ENCODE assay signal across 16 mouse cellular contexts in the genomic region with DNA sequence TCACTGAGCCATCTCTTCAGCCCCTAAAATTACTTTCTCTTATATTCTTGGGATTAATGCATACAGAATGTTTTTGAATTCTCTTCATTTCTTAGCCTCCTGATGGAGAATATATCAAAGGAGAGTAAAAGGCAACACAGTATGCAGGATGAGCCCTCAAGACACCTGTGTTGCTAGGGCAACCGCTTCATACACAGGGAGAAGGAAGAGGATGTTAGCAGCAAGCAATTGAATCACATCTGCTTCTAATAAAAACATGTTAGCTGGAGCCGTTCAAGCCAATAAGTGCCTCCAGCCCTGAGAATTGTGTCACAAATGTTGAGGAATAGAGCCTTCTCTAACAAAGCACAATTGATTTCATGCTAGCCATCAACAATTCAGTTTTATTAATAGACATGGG.
DNase-seq lines count a peak whose midpoint lies in the region; ATAC-seq lines count a peak whose summit lies in the region.
"Had no signal": no experiment of that assay in that cellular context is flagged by ENCODE, and none has a peak within 500 bp of the region (broad histone marks: within the 10 kb centered on the region; RNA-seq: fewer than 3 reads in every experiment).

No protein-coding gene starts in this region.

- H3K9ac ChIP-seq in midbrain, embryonic 14.5 days (replicated peaks; ENCODE audit: low read length): no peak overlapping the region
- H3K9ac ChIP-seq in midbrain, embryonic 11.5 days (ENCODE audit: low read length): no peak overlapping the region
- H3K9ac ChIP-seq in embryonic facial prominence, embryonic 14.5 days (ENCODE audit: low read depth, low read length): no peak overlapping the region
- H3K9ac ChIP-seq in limb, embryonic 12.5 days (replicated peaks): no peak overlapping the region

- peak; percentile 59 for DNase-seq in midbrain, embryonic 14.5 days
- DNase-seq in midbrain, embryonic 11.5 days (ENCODE audit: low spot score, missing footprints): no peak
- peak; percentile 75 for DNase-seq in embryonic facial prominence, embryonic 14.5 days (ENCODE audit: low spot score)
- no peak for DNase-seq in gastrocnemius, adult 8-10 months (ENCODE audit: low spot score in 2 of 2)
- DNase-seq in ovary, postnatal 10 days (ENCODE audit: low spot score): no peak
- DNase-seq: adrenal gland, postnatal 10 days; cerebellum, postnatal 25 days; gastrocnemius, postnatal 14 days; kidney, adult 11 months; kidney, postnatal 14 days; left cerebral cortex, postnatal 4 days; thymus, adult 2 months had no signal

- H3K4me2 ChIP-seq in midbrain, embryonic 14.5 days (ENCODE audit: low read length): no peak overlapping the region
- H3K4me2 ChIP-seq in midbrain, embryonic 11.5 days: no peak overlapping the region
- H3K4me2 ChIP-seq in embryonic facial prominence, embryonic 14.5 days (ENCODE audit: low read depth, low read length): no peak overlapping the region
- H3K4me2 ChIP-seq in limb, embryonic 12.5 days: no peak overlapping the region

- no peaks in the 10 kb centered on the region for H3K4me1 ChIP-seq in midbrain, embryonic 14.5 days (ENCODE audit: control insufficient read depth, insufficient read depth, low read length)
- H3K4me1 ChIP-seq in midbrain, embryonic 11.5 days (ENCODE audit: control insufficient read depth, insufficient read depth, low read length): no peaks in the 10 kb centered on the region
- no peaks in the 10 kb centered on the region for H3K4me1 ChIP-seq in embryonic facial prominence, embryonic 14.5 days (ENCODE audit: control insufficient read depth, insufficient read depth, low read length)
- H3K4me1 ChIP-seq in limb, embryonic 12.5 days (replicated peaks): peaks cover 14% of the 10 kb centered on the region

- H3K36me3 ChIP-seq in midbrain, embryonic 14.5 days (ENCODE audit: control insufficient read depth, insufficient read depth, low read length): no peaks in the 10 kb centered on the region
- H3K36me3 ChIP-seq in midbrain, embryonic 11.5 days (ENCODE audit: control insufficient read depth, insufficient read depth, low read length): no peaks in the 10 kb centered on the region
- H3K36me3 ChIP-seq in embryonic facial prominence, embryonic 14.5 days (ENCODE audit: control insufficient read depth, insufficient read depth, low read length): no peaks in the 10 kb centered on the region
- H3K36me3 ChIP-seq in limb, embryonic 12.5 days: no peaks in the 10 kb centered on the region
- H3K36me3 ChIP-seq: G1E had no signal

- no peak for ATAC-seq in midbrain, embryonic 14.5 days (ENCODE audit: low FRiP score, low TSS enrichment)
- no peak for ATAC-seq in midbrain, embryonic 11.5 days (ENCODE audit: low FRiP score)
- no peak; the same call in 1 of the 2 replicates for ATAC-seq in embryonic facial prominence, embryonic 14.5 days (ENCODE audit: low read depth)
- peak; percentile 76; the same call in 1 of the 2 replicates for ATAC-seq in limb, embryonic 12.5 days (ENCODE audit: insufficient number of reproducible peaks, insufficient read depth, low FRiP score, low TSS enrichment, low read depth)
- no peak for ATAC-seq in activated CD4-positive, CD25-positive, alpha-beta regulatory T cell, adult 4 months
- ATAC-seq: forebrain, embryonic 16.5 days had no signal

- 45% methylated on average over 2 of the region's 2 CpGs for WGBS in midbrain, embryonic 14.5 days
- 77% methylated on average over 2 of the region's 2 CpGs for WGBS in midbrain, embryonic 11.5 days
- 19% methylated on average over 2 of the region's 2 CpGs for WGBS in embryonic facial prominence, embryonic 14.5 days
- WGBS in limb, embryonic 12.5 days: 24% methylated on average over 2 of the region's 2 CpGs

- H3K4me3 ChIP-seq in midbrain, embryonic 14.5 days (replicated peaks; ENCODE audit: low read depth, low read length): no peak overlapping the region
- no peak overlapping the region for H3K4me3 ChIP-seq in midbrain, embryonic 11.5 days (ENCODE audit: low read depth, low read length)
- no peak overlapping the region for H3K4me3 ChIP-seq in embryonic facial prominence, embryonic 14.5 days (ENCODE audit: low read depth, low read length)
- H3K4me3 ChIP-seq in limb, embryonic 12.5 days (replicated peaks): no peak overlapping the region

- H3K27me3 ChIP-seq in midbrain, embryonic 14.5 days (ENCODE audit: control insufficient read depth, insufficient read depth, low read length): no peaks in the 10 kb centered on the region
- no peaks in the 10 kb centered on the region for H3K27me3 ChIP-seq in midbrain, embryonic 11.5 days (ENCODE audit: control insufficient read depth, insufficient read depth, low read length)
- H3K27me3 ChIP-seq in embryonic facial prominence, embryonic 14.5 days (replicated peaks; ENCODE audit: control insufficient read depth, insufficient read depth, low read length): no peaks in the 10 kb centered on the region
- H3K27me3 ChIP-seq in limb, embryonic 12.5 days: no peaks in the 10 kb centered on the region

- 0 out of 2 replicates have a peak overlapping the region, but pooled peaks have one; percentile 15 for H3K27ac ChIP-seq in midbrain, embryonic 14.5 days (replicated peaks; ENCODE audit: low read depth, low read length)
- H3K27ac ChIP-seq in midbrain, embryonic 11.5 days (ENCODE audit: low read depth, low read length): no peak overlapping the region
- H3K27ac ChIP-seq in embryonic facial prominence, embryonic 14.5 days (replicated peaks; ENCODE audit: low read depth, low read length): no peak overlapping the region
- no peak overlapping the region for H3K27ac ChIP-seq in limb, embryonic 12.5 days

- H3K9me3 ChIP-seq in midbrain, embryonic 14.5 days (ENCODE audit: control insufficient read depth, low read length): no peaks in the 10 kb centered on the region
- no peaks in the 10 kb centered on the region for H3K9me3 ChIP-seq in midbrain, embryonic 11.5 days (ENCODE audit: control insufficient read depth, low read length)
- no peaks in the 10 kb centered on the region for H3K9me3 ChIP-seq in embryonic facial prominence, embryonic 14.5 days (ENCODE audit: control insufficient read depth, low read length)
- H3K9me3 ChIP-seq in limb, embryonic 12.5 days: no peaks in the 10 kb centered on the region
- H3K9me3 ChIP-seq: G1E had no signal

Comparison
In these comparisons a context has a peak if more than half of its experiments do, and no peak if none do; other contexts are left out.
1. DNase-seq: peak in midbrain, embryonic 14.5 days (single experiment) and embryonic facial prominence, embryonic 14.5 days (single experiment); none in midbrain, embryonic 11.5 days (single experiment), gastrocnemius, adult 8-10 months (0 of 2) and ovary, postnatal 10 days (single experiment).